Mouse (Mus musculus) liver, postnatal 0 days (tissue): ENCODE results near the gene Knstrn. TPM values are rescaled to one million over a fixed set of nuclear protein-coding genes. Genes with fewer than 3 reads are reported as not detected.

Experiments
- ATAC-seq: fragments of 200-750 bp; cut with Nextera tagmentation; 2 replicates; pipeline ENCODE4 v1.8.0; 2017; ENCODE audit warnings: mild to moderate bottlenecking, moderate library complexity
- DNase-seq: peaks from one replicate; pipeline ENCODE4 v3.0.0-alpha.2; 2016
- H3K27ac ChIP-seq: fragments of 300-500 bp; sonication (generic); 2 replicates; pipeline ENCODE4 v1.5.1; 2014; ENCODE audit warnings: antibody characterized with exemption, moderate library complexity, mild to moderate bottlenecking, low read depth
- H3K27me3 ChIP-seq: fragments of 300-500 bp; sonication (generic); 2 replicates; pipeline ENCODE4 v1.6.1; 2014; ENCODE audit warnings: low read length, control low read depth, mixed read lengths; ENCODE audit not compliant: insufficient read depth
- H3K36me3 ChIP-seq: fragments of 300-500 bp; sonication (generic); replicated peaks from 2 replicates; pipeline ENCODE4 v1.6.1; 2014; ENCODE audit warnings: mild to moderate bottlenecking, control low read depth, low read length, moderate library complexity, mixed read lengths; ENCODE audit not compliant: insufficient read depth
- H3K4me1 ChIP-seq: fragments of 300-500 bp; sonication (generic); 2 replicates; pipeline ENCODE4 v1.6.1; 2014; ENCODE audit warnings: antibody characterized with exemption, mild to moderate bottlenecking, control low read depth; ENCODE audit not compliant: insufficient read depth
- H3K4me2 ChIP-seq: fragments of 300-500 bp; sonication (generic); 2 replicates; pipeline ENCODE4 v1.6.1; 2014; ENCODE audit warnings: low read depth, mild to moderate bottlenecking, low read length, moderate library complexity, mixed read lengths
- H3K4me3 ChIP-seq: fragments of 300-500 bp; sonication (generic); 2 replicates; pipeline ENCODE4 v1.5.1; 2014; ENCODE audit warnings: low read depth, low read length
- H3K9ac ChIP-seq: fragments of 300-500 bp; sonication (generic); replicated peaks from 2 replicates; pipeline ENCODE4 v1.6.1; 2014; ENCODE audit warnings: mild to moderate bottlenecking, moderate library complexity
- H3K9me3 ChIP-seq: fragments of 300-500 bp; sonication (generic); 2 replicates; pipeline ENCODE4 v1.6.1; 2016; ENCODE audit warnings: mild to moderate bottlenecking, control low read depth, low read length, mixed read lengths
- CTCF ChIP-seq: sonication (generic); IDR thresholded peaks from 2 replicates; pipeline ENCODE4 v1.5.1; 2016; ENCODE audit warnings: antibody characterized with exemption, low read depth
- EP300 ChIP-seq: IDR thresholded peaks from 2 replicates; pipeline ENCODE4 v1.6.1; 2016; ENCODE audit warnings: antibody characterized with exemption, low read depth, mild to moderate bottlenecking
- WGBS: fragments of 180-500 bp; shearing (Covaris S2); extraction: QIAGEN DNeasy Blood & Tissue Kit; methylation state at CpG from one replicate; pipeline ENCODE4 v1.1.7; 2014; ENCODE audit not compliant: insufficient replicate concordance; 5-methylcytosine and 5-hydroxymethylcytosine counted together
- polyA plus RNA-seq: library from polyadenylated mRNA; unstranded; fragments of >200 nt; fragmentation: Nextera tagmentation; extraction: Ambion mirVana; gene quantifications from 2 replicates; pipeline ENCODE4 v1.2.1, GENCODE M21; 2015

The Knstrn gene
- polyA plus RNA-seq, 1 experiment from 2014 or later = 31.4 TPM

GRCm38 (mm10) chr2:118802542-118803118 lies 11.2 kb upstream of the Knstrn start:
- H3K4me1 ChIP-seq = peaks cover 31% of the 10 kb centered on the region
- WGBS = 57% methylated on average over 4 of the region's 4 CpGs
- H3K4me3 ChIP-seq = peak overlapping the region; percentile 27; the same call in 1 of the 2 replicates
- peak overlapping the region; percentile 59 for H3K27ac ChIP-seq
- peak overlapping the region; percentile 57 for H3K4me2 ChIP-seq
- DNase-seq (no peak), ATAC-seq (peak; percentile 67)
- peak overlapping the region; percentile 44; the same call in 1 of the 2 replicates for H3K9ac ChIP-seq
- H3K36me3 ChIP-seq = no peaks in the 10 kb centered on the region
- H3K27me3 ChIP-seq = no peaks in the 10 kb centered on the region
- H3K9me3 ChIP-seq = no peaks in the 10 kb centered on the region
- no peak for TF ChIP-seq CTCF
- peak; percentile 65 for TF ChIP-seq EP300

- Histone ChIP-seq H3K4me2 (no peak overlapping the region), H3K36me3 (no peaks in the 10 kb centered on the region), H3K4me1 (peaks cover 31% of the 10 kb centered on the region), H3K4me3 (no peak overlapping the region), H3K9me3 (no peaks in the 10 kb centered on the region), H3K27ac (no peak overlapping the region), H3K9ac (no peak overlapping the region), H3K27me3 (no peaks in the 10 kb centered on the region)
- TF ChIP-seq EP300 = no peak
- ATAC-seq (peak; percentile 58; the same call in 1 of the 2 replicates), DNase-seq (peak; percentile 43)
- 36% methylated on average over 2 of the region's 2 CpGs for WGBS
Observed at GRCm38 (mm10) chr2:118804474-118804873, 9.3 kb upstream of the Knstrn start.

- Histone ChIP-seq H3K36me3 (no peaks in the 10 kb centered on the region), H3K27ac (peak overlapping the region; percentile 29; the same call in 1 of the 2 replicates), H3K9ac (no peak overlapping the region), H3K27me3 (no peaks in the 10 kb centered on the region), H3K4me2 (0 out of 2 replicates have a peak overlapping the region, but pooled peaks have one; percentile 16), H3K9me3 (no peaks in the 10 kb centered on the region), H3K4me1 (peaks cover 31% of the 10 kb centered on the region), H3K4me3 (no peak overlapping the region)
- no peak for ATAC-seq
- 16% methylated on average over 3 of the region's 3 CpGs for WGBS
- TF ChIP-seq CTCF (no peak), EP300 (peak; percentile 28; the same call in 1 of the 2 replicates)
- DNase-seq = no peak
Observed at GRCm38 (mm10) chr2:118805137-118805536, 8.7 kb upstream of the Knstrn start.

GRCm38 (mm10) chr2:118805756-118806155 lies 8.0 kb upstream of the Knstrn start:
- Histone ChIP-seq H3K9ac (no peak overlapping the region), H3K27me3 (no peaks in the 10 kb centered on the region), H3K4me3 (no peak overlapping the region), H3K27ac (peak overlapping the region; percentile 29; the same call in 1 of the 2 replicates), H3K36me3 (no peaks in the 10 kb centered on the region), H3K4me2 (0 out of 2 replicates have a peak overlapping the region, but pooled peaks have one; percentile 24), H3K4me1 (peaks cover 31% of the 10 kb centered on the region), H3K9me3 (no peaks in the 10 kb centered on the region)
- TF ChIP-seq EP300 = peak; percentile 15; the same call in 1 of the 2 replicates
- no peak for TF ChIP-seq CTCF
- WGBS = 32% methylated on average over 3 of the region's 3 CpGs
- ATAC-seq (no peak), DNase-seq (no peak)

GRCm38 (mm10) chr2:118806860-118807259 lies 6.9 kb upstream of the Knstrn start:
- Histone ChIP-seq H3K27me3 (no peaks in the 10 kb centered on the region), H3K4me1 (peaks cover 31% of the 10 kb centered on the region), H3K4me3 (no peak overlapping the region), H3K9me3 (no peaks in the 10 kb centered on the region), H3K9ac (no peak overlapping the region), H3K36me3 (no peaks in the 10 kb centered on the region), H3K27ac (peak overlapping the region; percentile 4; the same call in 1 of the 2 replicates), H3K4me2 (no peak overlapping the region)
- no peak for ATAC-seq
- TF ChIP-seq EP300 = no peak
- no peak for TF ChIP-seq CTCF
- no peak for DNase-seq
- 68% methylated on average over 4 of the region's 4 CpGs for WGBS

- 31% methylated on average over 2 of the region's 2 CpGs for WGBS
- H3K27ac ChIP-seq = no peak overlapping the region
- no peaks in the 10 kb centered on the region for H3K27me3 ChIP-seq
- H3K4me3 ChIP-seq = no peak overlapping the region
- H3K36me3 ChIP-seq = no peaks in the 10 kb centered on the region; the same call in 1 of the 2 replicates
- TF ChIP-seq CTCF (no peak), EP300 (no peak)
- no peak overlapping the region for H3K4me2 ChIP-seq
- peaks cover 11% of the 10 kb centered on the region for H3K4me1 ChIP-seq
- no peak overlapping the region for H3K9ac ChIP-seq
- H3K9me3 ChIP-seq = no peaks in the 10 kb centered on the region
- no peak for ATAC-seq
- no peak for DNase-seq
Observed at GRCm38 (mm10) chr2:118810861-118811260, 2.9 kb upstream of the Knstrn start.
